Mouse (Mus musculus) cerebellum, adult 8-10 months (tissue): ENCODE results near the gene Pofut1.
"Not testable (repeated sequence)": the region's sequence is repeated elsewhere in the genome, so short reads cannot be mapped to it uniquely, and the experiment has no call there.

ENCODE experiments used
- DNase-seq: peaks from one replicate; pipeline ENCODE4 v3.0.0; 2022

Gene Pofut1

DNA sequence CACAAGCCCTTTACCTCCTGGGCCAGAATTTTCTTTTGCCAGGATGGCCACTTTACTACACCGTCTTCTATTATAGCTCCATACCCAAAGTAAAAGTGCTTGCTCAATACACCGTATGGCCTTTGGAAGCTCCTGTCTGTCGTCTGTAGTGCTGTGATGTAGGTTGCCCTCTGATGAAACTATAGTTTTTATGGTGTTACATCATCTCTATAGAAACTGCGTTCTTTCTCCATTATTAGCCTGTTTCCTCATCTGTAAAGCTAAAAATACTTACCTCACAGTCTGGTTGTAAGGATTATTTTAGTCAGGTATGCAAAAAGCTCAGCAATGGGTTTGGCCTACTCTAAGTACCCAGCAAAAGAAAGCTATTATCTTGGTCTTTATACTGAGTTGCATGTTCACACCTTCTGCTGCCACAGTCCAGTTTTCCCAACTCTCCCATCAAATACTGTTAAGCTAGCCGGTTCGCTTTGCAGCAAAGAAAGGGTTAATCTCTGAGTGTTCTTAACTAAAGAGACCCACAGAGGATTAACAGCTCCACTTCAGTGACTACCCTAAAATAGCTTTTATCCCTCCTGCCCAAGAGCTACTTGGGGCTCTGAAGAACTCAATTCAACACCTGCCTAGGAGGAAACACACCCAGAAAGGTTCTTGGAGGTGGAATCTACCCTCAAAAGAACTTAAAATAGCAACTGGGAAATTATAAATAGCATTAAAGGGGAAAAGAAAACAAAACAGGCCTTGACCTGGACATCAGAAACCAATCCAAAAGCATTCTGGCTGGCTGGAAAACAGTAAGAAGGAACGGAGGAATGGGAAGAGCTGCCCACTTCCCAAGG is 2.1 kb upstream of the Pofut1 start:
- DNase-seq, result no peak

- no peak for DNase-seq
Measured at GRCm38 (mm10) chr2:153239860-153240480, 1.4 kb upstream of the Pofut1 start.

- no peak for DNase-seq
Measured at GRCm38 (mm10) chr2:153240701-153241235, 565 bp upstream of the Pofut1 start.

GRCm38 (mm10) chr2:153242156-153242555 is 823 bp downstream of the Pofut1 start:
- no peak for DNase-seq

DNA sequence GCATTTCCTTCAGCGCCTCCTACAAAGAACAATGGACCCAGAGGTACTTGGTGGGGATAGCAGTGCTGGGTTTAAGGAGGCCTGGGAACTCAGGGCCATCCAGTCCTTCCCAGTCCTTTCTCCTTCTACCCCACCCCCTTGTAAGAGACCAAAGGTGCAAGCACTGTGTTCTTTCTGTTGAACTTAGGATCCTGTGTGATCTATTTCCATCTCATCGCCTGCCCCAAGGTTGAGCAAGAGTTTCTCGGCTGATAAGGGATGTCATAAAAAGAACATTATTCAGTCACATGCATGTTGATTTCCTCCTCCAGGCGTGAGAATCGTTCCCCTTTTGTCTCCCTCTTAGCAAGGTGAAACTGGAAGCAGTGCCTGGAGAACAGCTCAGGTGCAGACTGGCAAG is 8.4 kb downstream of the Pofut1 start:
- no peak for DNase-seq

GRCm38 (mm10) chr2:153256604-153257003 is 15.3 kb downstream of the Pofut1 start:
- DNase-seq, result no peak

DNA sequence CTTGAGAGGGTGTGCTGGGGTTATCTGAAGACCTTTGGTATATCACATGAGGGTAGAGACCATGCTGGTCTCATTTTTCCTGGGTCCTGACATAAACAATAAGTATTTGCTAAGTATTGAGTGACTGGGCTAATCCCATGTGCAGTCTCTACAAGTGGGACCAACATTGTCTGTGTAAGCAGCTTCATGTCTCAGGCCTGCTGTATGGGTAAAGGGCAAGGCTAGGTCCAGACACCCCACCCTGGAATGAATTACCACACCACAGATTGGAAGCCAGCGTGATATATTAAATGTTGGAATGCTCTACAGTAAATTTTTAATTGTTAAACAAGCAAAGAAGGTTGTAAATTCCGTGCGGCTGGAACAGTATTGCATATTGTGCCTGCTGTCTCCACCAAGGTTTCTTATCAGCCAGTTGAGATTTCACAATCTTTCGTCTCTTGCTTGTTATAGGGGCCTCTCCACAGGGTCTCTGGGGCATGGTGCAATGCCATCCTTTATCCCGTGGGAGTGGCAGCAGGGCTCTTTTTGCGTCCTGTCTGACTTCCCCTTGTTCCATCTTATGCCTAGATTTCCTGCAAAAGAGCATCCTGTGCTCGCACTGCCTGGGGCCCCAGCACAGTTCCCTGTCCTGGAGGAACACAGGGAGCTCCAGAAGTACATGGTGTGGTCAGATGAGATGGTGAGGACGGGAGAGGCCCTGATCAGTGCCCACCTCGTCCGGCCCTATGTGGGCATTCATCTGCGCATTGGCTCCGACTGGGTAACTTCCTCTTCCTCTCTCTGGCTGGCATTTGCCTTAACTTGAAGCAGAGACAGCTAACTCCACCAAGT is 17.9 kb downstream of the Pofut1 start:
- DNase-seq, result no peak

- no peak for DNase-seq
Measured at GRCm38 (mm10) chr2:153259864-153260674, 18.7 kb downstream of the Pofut1 start.

GRCm38 (mm10) chr2:153263053-153263452 is 21.7 kb downstream of the Pofut1 start:
- no peak for DNase-seq

- no peak for DNase-seq
Measured at GRCm38 (mm10) chr2:153267331-153267730, 26.0 kb downstream of the Pofut1 start.

DNA sequence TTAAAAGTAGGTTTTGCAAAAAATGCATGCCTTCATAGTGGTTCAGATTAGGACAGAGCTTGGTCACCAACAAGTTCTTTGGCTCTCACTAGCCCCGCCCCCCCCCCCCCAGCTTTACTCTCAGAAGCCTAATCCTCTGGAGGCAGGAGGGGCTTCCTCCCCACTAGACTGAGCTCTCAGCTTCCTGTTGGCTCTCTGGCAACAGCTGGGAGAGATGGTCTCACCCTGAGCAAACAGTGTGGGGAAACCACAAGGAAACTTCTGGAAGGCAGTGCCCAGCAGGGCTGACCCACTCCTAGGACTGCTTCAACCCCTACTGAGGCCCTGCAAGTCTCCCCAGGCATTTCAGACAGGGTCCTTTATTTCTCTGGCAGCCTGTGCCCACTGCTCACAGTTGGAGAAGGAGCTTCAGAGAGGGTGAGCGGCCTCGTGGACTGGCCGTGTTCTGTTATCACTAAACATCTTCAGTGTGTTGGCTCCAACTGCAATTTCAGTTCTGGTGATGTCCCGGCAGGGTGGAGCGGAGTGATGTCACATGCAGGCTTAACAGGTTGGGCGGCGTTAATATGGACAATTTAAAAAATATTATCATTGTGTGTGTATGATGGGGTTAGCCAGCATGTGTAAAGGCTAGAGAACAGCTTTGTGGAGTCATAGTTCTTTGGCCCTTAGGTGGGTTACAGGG is 29.0 kb downstream of the Pofut1 start:
- not testable (repeated sequence) for DNase-seq

- DNase-seq, result not testable (repeated sequence)
Measured at GRCm38 (mm10) chr2:153274200-153274918, 33.0 kb downstream of the Pofut1 start.

DNA sequence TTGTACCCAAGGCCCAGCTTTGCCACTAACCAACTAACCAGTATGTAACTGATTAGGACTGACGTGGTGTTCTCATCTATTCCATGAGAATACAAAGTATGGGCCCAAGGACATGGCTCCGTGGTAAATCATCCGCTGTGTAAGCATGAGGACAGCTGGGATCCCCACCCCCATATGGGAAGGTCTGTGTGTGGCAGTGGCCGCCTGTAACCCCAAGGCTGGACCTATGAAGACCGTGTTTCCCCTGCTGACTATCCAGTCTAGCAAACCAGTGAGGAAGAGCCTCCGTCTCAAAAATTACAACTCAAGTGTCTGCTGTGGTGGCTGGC is 33.5 kb downstream of the Pofut1 start:
- no peak for DNase-seq

DNA sequence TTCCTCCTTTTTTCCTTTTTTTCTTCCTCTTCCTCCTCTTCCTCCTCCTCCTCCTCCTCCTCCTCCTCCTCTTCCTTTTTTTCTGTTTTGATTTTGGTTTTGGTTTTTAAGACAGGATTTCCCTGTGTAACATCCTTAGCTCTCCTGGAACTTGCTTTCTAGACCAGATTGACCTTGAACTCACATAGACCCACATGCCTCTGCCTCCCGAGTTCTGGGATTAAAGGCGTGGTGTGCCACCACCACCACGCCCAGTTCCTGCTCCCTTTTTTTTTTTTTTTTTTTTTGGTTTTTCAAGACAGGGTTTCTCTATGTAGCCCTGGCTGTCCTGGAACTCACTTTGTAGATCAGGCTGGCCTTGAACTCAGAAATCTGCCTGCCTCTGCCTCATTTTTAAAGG is 34.2 kb downstream of the Pofut1 start:
- not testable (repeated sequence) for DNase-seq

- no peak for DNase-seq
Measured at GRCm38 (mm10) chr2:153276440-153276839, 35.1 kb downstream of the Pofut1 start.

GRCm38 (mm10) chr2:153276846-153277245 is 35.5 kb downstream of the Pofut1 start:
- not testable (repeated sequence) for DNase-seq

DNA sequence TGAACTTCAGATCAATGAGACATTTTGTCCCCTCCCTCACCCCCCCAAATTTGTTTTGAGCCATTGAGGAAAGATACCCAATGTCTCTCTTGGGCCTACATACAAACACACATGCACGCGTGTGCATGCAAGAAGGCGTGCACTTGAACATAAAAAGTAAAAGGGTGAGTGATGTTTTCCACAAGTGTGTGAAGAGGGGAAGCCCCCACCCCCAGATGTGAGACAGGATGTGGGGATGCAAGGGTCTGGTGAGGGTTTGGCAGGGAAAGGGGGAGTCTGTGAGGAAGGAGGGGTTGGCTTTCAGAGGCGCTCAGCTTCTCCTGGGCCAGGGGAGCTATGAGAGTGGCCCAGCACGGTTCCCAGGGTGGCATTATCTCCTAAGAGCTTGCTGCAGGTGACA is 37.0 kb downstream of the Pofut1 start:
- DNase-seq, result no peak

DNA sequence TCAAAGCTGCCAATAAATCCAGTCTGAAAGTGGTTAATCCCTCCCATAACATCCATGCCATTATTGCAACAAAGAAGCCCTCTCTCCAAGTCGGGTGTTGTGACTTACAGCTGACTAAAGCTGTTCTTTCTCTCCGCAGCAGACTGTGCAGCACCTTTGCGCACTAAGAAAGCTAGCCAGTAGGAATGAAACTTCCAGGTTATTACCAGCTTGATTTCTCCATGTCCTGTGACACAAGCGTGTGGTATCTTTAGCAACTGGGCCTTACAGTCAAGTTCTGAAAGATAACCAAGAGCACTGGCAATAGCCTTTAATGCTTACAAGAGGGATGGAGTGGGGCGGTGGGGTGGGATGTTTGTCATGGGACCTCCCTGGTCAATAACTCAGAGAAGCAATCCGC is 42.6 kb downstream of the Pofut1 start:
- no peak for DNase-seq

DNA sequence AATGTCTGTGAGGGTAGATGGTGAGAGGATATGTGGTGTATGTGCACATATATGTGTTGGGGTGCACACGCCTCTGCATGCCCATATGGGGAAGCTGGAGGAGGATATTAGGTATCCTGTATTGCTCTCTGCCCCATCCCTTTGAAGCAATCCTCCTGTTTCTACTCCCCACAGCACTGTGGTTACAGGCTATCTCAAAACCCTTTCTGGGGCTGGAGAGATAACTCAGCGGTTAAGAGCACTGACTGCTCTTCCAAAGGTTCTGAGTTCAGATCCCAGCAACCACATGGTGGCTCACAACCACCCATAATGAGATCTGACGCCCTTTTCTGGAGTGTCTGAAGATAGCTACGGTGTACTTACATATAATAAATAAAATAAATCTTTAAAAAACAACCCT is 45.2 kb downstream of the Pofut1 start:
- DNase-seq, result no peak

- no peak for DNase-seq
Measured at GRCm38 (mm10) chr2:153287835-153288234, 46.5 kb downstream of the Pofut1 start.
